Mouse (Mus musculus) ES-E14 (cell line): Measurements from ENCODE around the gene Selenof.

ENCODE experiments used
- CHD2 ChIP-seq: IDR thresholded peaks from 2 replicates; pipeline ENCODE4 v1.6.1; 2014; ENCODE audit warnings: mild to moderate bottlenecking, low read depth, low read length, inconsistent platforms
- HCFC1 ChIP-seq: IDR thresholded peaks from 2 replicates; pipeline ENCODE4 v1.6.1; 2012; ENCODE audit warnings: low read length, inconsistent platforms, borderline replicate concordance; ENCODE audit not compliant: insufficient read depth
- MAFK ChIP-seq: IDR thresholded peaks from 2 replicates; pipeline ENCODE4 v1.6.1; 2014; ENCODE audit warnings: mild to moderate bottlenecking, low read depth, low read length, inconsistent platforms; ENCODE audit not compliant: insufficient read depth
- ZC3H11A ChIP-seq: IDR thresholded peaks from 2 replicates; pipeline ENCODE4 v1.6.1; 2012; ENCODE audit warnings: low read depth, mild to moderate bottlenecking, inconsistent platforms, low read length, borderline replicate concordance

DNA sequence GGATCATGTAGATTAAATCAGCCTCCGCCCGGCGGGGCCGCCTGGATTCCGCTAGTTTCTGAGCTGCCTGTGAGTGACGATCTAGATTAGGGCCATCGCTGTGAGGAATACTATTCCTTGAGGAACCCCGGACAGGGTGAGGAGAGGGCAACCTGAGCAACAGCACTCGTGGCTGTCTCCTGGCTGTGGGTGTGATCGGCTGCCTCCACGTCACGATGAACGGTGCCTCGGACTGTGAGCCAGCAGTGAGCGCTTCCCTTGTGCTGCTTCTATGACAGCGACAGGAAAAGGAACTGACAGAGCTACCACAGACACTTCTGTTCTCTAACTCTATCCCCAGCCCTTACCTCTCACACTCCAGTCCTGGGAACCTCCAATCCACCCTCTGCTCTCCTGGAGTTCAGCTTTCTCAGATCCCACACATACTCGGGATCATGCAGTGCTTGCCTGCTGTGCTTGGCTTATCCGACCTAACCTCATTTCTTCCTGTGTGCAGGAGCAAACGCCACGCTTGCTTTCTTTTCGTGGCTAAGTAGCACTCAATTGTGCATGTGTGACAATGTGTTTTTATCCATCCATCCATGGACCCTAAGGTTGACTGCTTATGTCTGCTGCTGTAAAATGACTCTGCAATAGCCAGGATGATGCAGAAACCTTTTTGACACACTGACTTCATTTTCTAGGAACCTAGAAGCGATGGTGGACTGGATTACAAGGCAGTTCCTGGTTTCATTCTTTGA is 8.4 kb upstream of the Selenof start:
- no peak for TF ChIP-seq CHD2
- TF ChIP-seq MAFK: no peak
- TF ChIP-seq HCFC1: no peak
- no peak for TF ChIP-seq ZC3H11A
